Mouse (Mus musculus) kidney, adult 2 months (tissue): ENCODE data around the gene Mrpl52.

Experiments used
- CTCF ChIP-seq: fragments of 200-500 bp; conservative IDR thresholded peaks from 2 replicates; pipeline ENCODE4 v1.5.1; 2011; ENCODE audit warnings: low read depth, mild to moderate bottlenecking, control low read depth, low read length, moderate library complexity, mixed read lengths; ENCODE audit not compliant: insufficient read depth, insufficient read length
- POLR2A ChIP-seq: fragments of 200-500 bp; IDR thresholded peaks from one replicate; pipeline ENCODE4 v1.6.1; 2011; ENCODE audit warnings: low read depth, low read length, control low read depth

GRCm38 (mm10) chr14:54387546-54387945 is 39.2 kb upstream of the Mrpl52 start:
- TF ChIP-seq POLR2A (no peak), CTCF (no peak)
